Mouse (Mus musculus) G1E (cell line): ENCODE measurements around the gene Mrto4. TPM values are rescaled to one million over a fixed set of nuclear protein-coding genes. Genes with fewer than 3 reads are reported as not detected.

Experiments
- ATAC-seq: 2 replicates; pipeline ENCODE4 v1.8.0; 2016; ENCODE audit warnings: mild to moderate bottlenecking; ENCODE audit not compliant: insufficient number of reproducible peaks, poor library complexity, low FRiP score, severe bottlenecking; ENCODE audit errors: extremely low read depth
- DNase-seq: peaks from one replicate; pipeline ENCODE4 v3.0.0; 2012; ENCODE audit warnings: low spot score
- H3K27me3 ChIP-seq: 2 replicates; pipeline ENCODE4 v1.6.1; 2012; ENCODE audit warnings: mild to moderate bottlenecking, low read length, inconsistent platforms; ENCODE audit not compliant: insufficient read depth
- H3K36me3 ChIP-seq: replicated peaks from 2 replicates; pipeline ENCODE3; 2012; ENCODE audit warnings: mild to moderate bottlenecking, inconsistent platforms
- H3K4me1 ChIP-seq: 2 replicates; pipeline ENCODE4 v1.6.1; 2012; ENCODE audit warnings: low read depth, low read length, inconsistent platforms, mixed read lengths; ENCODE audit not compliant: insufficient read depth
- H3K4me3 ChIP-seq: 2 replicates; pipeline ENCODE4 v1.5.1; 2012; ENCODE audit warnings: low read depth, mild to moderate bottlenecking, inconsistent platforms, low read length, moderate library complexity, mixed read lengths
- H3K9me3 ChIP-seq: replicated peaks from 2 replicates; pipeline ENCODE4 v1.6.1; 2012; ENCODE audit warnings: inconsistent platforms
- CTCF ChIP-seq: IDR thresholded peaks from 2 replicates; pipeline ENCODE4 v1.5.1; 2012; ENCODE audit warnings: low read depth, low read length, inconsistent platforms, mixed read lengths
- GATA1 ChIP-seq: IDR thresholded peaks from 2 replicates; pipeline ENCODE4 v1.6.1; 2012; ENCODE audit warnings: borderline replicate concordance, low read length, inconsistent platforms, mixed read lengths
- GATA2 ChIP-seq: IDR thresholded peaks from 2 replicates; pipeline ENCODE4 v1.6.1; 2012; ENCODE audit warnings: low read depth, low read length, inconsistent platforms, borderline replicate concordance
- POLR2AphosphoS5 ChIP-seq: IDR thresholded peaks from 2 replicates; pipeline ENCODE4 v1.6.1; 2012; ENCODE audit warnings: low read depth, low read length, inconsistent platforms; ENCODE audit not compliant: insufficient replicate concordance
- TAL1 ChIP-seq: conservative IDR thresholded peaks from 2 replicates; pipeline ENCODE4 v1.6.1; 2012; ENCODE audit warnings: low read depth, low read length, inconsistent platforms, mixed read lengths
- polyA plus RNA-seq: library from polyadenylated mRNA; stranded (reverse); fragments of >175 nt; gene quantifications from 2 replicates; pipeline ENCODE4 v1.2.3, GENCODE M21; 2012
- total RNA-seq, 2 experiments: library from RNA; stranded (forward) in 1 of 2; stranded (reverse) in 1 of 2; fragments of 200-1000 nt in 1 of 2; fragments of >200 nt in 1 of 2; fragmentation: Nextera tagmentation in 1 of 2; gene quantifications; 2 replicates each; pipeline ENCODE4 v1.2.3; 2014 to 2017

The Mrto4 gene
- total and polyA plus RNA-seq, 3 experiments: 60.7 to 97.0 (median 65.6) TPM

DNA sequence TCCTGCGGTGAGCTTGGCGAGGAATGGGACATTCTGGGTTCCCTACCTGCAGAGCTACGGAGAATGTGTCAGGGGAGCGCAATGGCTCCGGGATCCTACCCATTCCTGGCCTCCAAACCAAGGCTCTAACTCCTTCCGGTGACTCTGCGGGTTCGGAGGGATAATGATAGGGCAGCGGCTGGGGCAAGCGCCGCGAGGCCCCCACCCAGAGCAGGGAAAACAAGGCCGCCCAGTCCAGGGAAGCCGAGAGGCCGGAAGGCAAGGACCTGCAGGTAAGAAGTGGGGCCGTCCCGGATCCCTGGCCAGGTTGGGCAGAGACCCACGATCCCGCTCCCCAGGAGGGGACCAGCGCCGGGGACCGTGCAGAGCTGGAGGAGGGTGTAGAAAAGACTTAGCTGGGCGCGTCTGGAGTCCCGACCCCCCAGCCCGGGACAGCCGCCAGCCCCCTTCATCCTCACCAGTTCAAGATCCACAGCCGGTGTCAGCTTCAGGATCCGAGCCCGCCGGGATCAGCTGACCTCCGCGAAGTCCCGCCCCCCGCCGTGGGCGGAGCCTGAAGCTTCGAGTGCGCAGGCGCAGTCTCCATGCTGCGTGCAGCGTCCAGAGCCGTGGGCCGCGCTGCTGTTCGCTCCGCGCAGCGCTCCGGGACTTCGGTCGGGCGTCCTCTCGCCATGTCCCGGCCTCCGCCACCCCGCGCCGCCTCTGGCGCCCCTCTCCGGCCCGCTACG is 42.0 kb downstream of the Mrto4 start, which contains the start of the genes Pqlc2 and Akr7a5:
Gene Pqlc2, minus strand, starts transcription at position 538 of the 728 bp plus-strand sequence.
Gene Akr7a5, plus strand, starts transcription at position 574 of the 728 bp plus-strand sequence.
- DNase-seq (peak; percentile 94), ATAC-seq (peak; percentile 42; the same call in 1 of the 2 replicates)
- Histone ChIP-seq H3K9me3 (no peaks in the 10 kb centered on the region), H3K27me3 (no peaks in the 10 kb centered on the region), H3K4me1 (peaks cover 50% of the 10 kb centered on the region), H3K36me3 (peaks cover 45% of the 10 kb centered on the region), H3K4me3 (peak within 1 kb of the TSS; percentile 94)
- no peak for TF ChIP-seq POLR2AphosphoS5
- TF ChIP-seq GATA1: no peak
- no peak for TF ChIP-seq GATA2
- no peak for TF ChIP-seq TAL1
- TF ChIP-seq CTCF: no peak

DNA sequence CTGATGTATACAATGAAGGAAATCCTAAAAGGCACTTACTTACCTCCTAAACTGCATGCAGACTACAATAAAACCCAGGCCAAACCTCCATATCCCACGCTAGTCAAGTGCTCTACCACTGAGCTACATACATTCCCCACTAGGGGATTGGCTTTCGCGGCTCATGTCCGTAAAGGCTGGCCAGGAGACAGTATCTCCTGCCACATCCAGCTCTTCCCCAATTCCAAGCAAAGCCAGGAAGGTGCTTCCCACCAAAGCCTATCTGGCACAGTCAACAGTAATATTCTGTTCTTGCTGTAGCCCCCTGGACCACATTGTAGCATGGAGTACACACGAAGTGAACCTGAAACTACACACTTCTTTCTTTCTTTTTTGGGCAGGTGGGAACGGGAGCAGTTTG is 42.7 kb downstream of the Mrto4 start:
- no peak for ATAC-seq

DNA sequence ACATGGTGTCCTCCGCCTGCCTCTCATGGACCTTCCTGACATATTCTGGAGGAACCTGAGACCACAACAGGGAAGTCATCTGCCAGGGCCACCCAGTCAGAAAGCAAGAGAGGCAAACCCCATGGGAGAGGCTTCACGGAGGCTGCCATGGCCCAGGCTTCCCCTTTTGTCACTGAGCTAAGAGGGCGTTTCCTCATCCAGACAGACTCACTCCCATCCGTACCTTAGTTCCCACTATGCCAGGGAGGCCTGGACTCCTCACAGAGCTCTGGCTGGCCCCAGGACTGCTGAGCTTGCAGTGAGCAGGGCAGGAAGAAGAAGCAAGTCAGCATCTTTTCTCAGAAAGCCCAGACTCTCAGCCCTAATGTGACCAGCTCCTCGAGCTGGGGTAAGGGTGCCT is 44.5 kb downstream of the Mrto4 start:
- no peak for TF ChIP-seq POLR2AphosphoS5
- no peak for TF ChIP-seq GATA1
- no peak for TF ChIP-seq CTCF
- Histone ChIP-seq H3K4me1 (peaks cover 50% of the 10 kb centered on the region), H3K36me3 (peaks cover 44% of the 10 kb centered on the region), H3K9me3 (no peaks in the 10 kb centered on the region), H3K27me3 (no peaks in the 10 kb centered on the region), H3K4me3 (no peak overlapping the region)
- DNase-seq (no peak), ATAC-seq (no peak)

More for the DNA sequence above, 42.7 kb downstream of the Mrto4 start:
- Histone ChIP-seq H3K9me3 (no peaks in the 10 kb centered on the region), H3K36me3 (peaks cover 45% of the 10 kb centered on the region), H3K4me3 (peak overlapping the region; percentile 94), H3K4me1 (peaks cover 50% of the 10 kb centered on the region), H3K27me3 (no peaks in the 10 kb centered on the region)
- DNase-seq: no peak
- TF ChIP-seq GATA2 (no peak), CTCF (0 out of 2 replicates have a peak, but pooled peaks have one; percentile 5), TAL1 (no peak), GATA1 (no peak), POLR2AphosphoS5 (no peak)

GRCm38 (mm10) chr4:139305521-139305920 is 46.9 kb downstream of the Mrto4 start:
- no peak for ATAC-seq
- DNase-seq: no peak
- Histone ChIP-seq H3K27me3 (no peaks in the 10 kb centered on the region), H3K9me3 (no peaks in the 10 kb centered on the region), H3K36me3 (peaks cover 66% of the 10 kb centered on the region), H3K4me1 (peaks cover 31% of the 10 kb centered on the region), H3K4me3 (no peak overlapping the region)
- TF ChIP-seq CTCF (no peak), GATA2 (no peak), GATA1 (no peak), TAL1 (no peak), POLR2AphosphoS5 (no peak)

DNA sequence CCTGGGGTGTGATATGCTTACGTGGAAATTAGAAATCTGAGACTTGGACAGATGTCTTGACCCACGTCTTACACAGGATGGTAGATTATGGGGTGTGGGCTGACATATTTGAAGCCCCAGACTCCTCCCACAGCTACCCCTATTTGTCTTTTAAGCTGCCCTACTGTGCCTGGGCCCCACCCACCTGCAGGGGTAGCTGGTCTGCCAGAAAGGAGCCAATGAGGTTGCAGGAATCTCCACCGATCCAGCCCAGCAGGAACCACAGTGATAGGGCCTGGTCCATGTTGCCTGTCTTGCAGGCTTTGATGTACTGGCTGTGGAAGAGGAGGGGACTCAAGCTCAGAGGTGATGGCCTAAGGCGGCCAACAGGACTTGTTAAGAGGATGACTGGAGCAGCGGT is 50.1 kb downstream of the Mrto4 start:
- Histone ChIP-seq H3K4me1 (peaks cover 5% of the 10 kb centered on the region; the same call in 1 of the 2 replicates), H3K36me3 (peaks cover 88% of the 10 kb centered on the region), H3K4me3 (no peak overlapping the region), H3K9me3 (no peaks in the 10 kb centered on the region), H3K27me3 (no peaks in the 10 kb centered on the region)
- ATAC-seq: no peak
- TF ChIP-seq POLR2AphosphoS5 (no peak), CTCF (no peak), GATA2 (no peak), TAL1 (no peak), GATA1 (no peak)
- DNase-seq: no peak

- Histone ChIP-seq H3K36me3 (peaks cover 88% of the 10 kb centered on the region), H3K9me3 (no peaks in the 10 kb centered on the region), H3K4me3 (no peak overlapping the region), H3K27me3 (no peaks in the 10 kb centered on the region), H3K4me1 (peaks cover 7% of the 10 kb centered on the region; the same call in 1 of the 2 replicates)
- ATAC-seq: no peak
- DNase-seq: no peak
- TF ChIP-seq GATA2 (no peak), GATA1 (no peak), POLR2AphosphoS5 (no peak), CTCF (no peak), TAL1 (no peak)
Observed at GRCm38 (mm10) chr4:139301780-139302179, 50.6 kb downstream of the Mrto4 start.
